Mouse (Mus musculus): ENCODE results near the gene Fars2. TPM values are rescaled to one million over a fixed set of nuclear protein-coding genes. Genes with fewer than 3 reads are reported as not detected.

The Fars2 gene
- total RNA-seq (2017), result 14.6 to 44.5 TPM (median 25.7 TPM) in 3 replicates

DNA sequence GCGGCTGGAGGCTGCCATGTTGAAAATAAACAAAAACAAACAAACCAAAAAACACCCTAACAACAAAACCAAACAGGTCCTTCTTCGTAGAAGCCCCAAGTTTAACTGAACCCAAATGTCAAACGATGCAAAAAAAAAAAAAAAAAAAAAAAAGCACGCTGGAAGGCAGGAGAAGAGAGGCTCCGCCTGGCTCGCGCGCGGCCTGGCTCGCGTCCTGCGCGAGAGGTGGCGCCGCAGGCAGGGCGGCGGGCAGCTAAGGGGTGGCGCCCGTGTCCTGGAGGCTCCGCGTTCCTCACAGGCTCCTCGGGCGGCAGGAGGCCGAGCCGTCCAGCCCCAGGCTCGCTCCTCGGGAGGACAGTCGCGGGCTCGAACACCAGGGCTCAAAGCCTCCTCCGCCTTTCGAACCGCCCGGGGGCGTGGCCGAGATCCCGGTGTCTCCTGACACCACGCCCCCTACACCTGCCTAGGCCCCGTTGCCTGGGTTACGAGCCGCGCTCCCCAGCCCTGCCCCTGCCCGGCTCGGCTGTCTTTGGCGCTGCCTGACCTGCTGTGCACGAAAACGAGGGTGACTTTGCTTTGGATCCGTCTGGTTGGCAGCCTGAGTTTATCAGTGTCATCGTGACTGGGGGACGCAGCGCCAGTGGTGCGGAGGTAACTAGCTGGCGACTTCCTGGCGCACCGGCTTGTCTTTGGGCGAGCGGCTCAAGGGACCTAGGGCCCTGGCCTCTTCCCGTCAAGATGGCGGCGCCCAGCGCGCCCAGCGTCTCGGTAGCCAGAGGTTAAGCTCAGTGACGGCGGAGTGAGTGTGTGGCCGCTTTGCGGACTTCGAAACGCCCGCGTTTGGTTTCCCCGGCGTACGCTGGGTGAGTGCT, at the start of gene Fars2, which contains the start of gene Lyrm4:
TSS of gene Fars2 (plus strand) at position 270 of the 872 bp plus-strand sequence.
TSS of gene Lyrm4 (minus strand) at position 384 of the 872 bp plus-strand sequence.
- peak; percentile 95 for ATAC-seq (replicated peaks; ENCODE audit: insufficient number of reproducible peaks, low FRiP score, low TSS enrichment, poor library complexity, severe bottlenecking)

DNA sequence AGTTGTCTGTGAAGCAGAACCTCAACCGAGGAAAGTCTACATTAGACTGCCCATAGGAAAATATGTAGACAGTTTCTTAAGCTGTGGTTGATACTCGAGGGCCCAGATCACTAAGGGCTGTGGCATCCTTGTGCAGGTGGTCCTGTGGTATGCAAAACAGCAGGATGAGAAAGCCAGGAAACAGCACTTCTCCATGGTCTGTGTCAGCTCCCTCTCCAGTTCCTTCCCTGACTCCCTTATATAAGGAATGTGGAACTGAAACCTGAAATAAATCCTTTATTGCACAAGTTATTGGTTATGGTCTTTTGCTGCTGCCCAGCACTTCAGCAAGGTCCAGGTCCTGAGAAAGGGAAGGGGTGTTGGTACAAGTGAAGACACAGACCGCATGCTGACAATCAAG, 42.7 kb upstream of the Fars2 start:
- no peak; the same call in 1 of the 2 replicates for ATAC-seq (replicated peaks; ENCODE audit: insufficient number of reproducible peaks, low FRiP score, low TSS enrichment, poor library complexity, severe bottlenecking)

DNA sequence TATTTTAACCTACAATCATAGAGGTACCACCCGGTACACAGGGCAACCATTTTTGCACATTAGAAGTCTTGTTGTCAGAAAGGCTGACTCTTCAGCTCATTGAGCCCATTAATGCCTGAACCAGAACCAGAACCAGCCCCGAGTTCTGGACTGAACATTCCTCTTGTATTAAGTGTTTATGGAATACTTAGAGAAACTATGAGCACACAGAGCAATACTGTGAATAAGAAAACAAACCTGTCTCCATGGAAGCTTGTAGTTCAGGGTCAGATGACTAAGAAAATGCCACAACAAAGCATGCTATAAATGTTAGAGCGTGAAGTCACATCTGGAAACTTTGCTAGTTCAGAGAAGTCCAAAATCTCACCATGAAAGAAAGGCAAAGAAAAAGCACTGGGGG, 35.6 kb upstream of the Fars2 start:
- ATAC-seq (replicated peaks; ENCODE audit: insufficient number of reproducible peaks, low FRiP score, low TSS enrichment, poor library complexity, severe bottlenecking), result no peak

DNA sequence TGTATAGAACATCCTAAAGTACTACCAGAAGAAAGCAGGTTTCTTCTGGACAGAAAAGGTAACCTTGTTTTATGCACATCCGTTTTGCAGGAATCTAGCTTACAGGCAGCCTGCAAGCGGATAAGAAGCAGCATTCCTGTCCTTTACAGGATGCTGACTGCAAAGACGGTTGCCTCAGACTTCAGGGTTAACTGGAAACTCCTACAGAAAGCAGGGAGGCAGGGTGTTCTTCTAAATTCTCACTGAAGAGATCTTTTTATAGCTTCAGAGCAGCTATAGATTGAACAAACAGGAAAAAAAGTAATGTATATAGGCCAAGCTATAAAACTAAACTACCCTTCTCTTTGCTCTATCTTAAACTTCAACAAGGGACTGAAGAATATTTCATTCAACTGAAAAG, 32.5 kb upstream of the Fars2 start:
- no peak for ATAC-seq (replicated peaks; ENCODE audit: insufficient number of reproducible peaks, low FRiP score, low TSS enrichment, poor library complexity, severe bottlenecking)

DNA sequence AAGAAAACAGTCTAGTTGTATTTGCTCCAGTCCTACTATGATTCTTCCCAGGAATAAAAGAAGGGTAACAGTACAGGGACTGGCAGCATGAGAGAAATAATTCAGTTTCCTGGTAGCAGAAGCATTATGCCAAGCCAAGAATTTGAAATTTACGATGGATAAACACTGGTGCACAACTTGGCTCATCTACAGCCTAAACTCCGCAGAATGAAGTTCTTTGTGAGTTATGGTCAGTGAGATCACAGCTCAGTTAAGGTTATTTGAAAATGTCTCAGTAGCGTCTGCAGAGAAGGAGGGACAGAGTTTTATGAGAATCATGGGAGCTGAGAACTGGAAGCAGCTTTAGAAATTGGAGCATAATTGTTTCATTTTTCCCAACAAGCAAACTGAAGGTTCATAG, 31.2 kb upstream of the Fars2 start:
- no peak for ATAC-seq (replicated peaks; ENCODE audit: insufficient number of reproducible peaks, low FRiP score, low TSS enrichment, poor library complexity, severe bottlenecking)

DNA sequence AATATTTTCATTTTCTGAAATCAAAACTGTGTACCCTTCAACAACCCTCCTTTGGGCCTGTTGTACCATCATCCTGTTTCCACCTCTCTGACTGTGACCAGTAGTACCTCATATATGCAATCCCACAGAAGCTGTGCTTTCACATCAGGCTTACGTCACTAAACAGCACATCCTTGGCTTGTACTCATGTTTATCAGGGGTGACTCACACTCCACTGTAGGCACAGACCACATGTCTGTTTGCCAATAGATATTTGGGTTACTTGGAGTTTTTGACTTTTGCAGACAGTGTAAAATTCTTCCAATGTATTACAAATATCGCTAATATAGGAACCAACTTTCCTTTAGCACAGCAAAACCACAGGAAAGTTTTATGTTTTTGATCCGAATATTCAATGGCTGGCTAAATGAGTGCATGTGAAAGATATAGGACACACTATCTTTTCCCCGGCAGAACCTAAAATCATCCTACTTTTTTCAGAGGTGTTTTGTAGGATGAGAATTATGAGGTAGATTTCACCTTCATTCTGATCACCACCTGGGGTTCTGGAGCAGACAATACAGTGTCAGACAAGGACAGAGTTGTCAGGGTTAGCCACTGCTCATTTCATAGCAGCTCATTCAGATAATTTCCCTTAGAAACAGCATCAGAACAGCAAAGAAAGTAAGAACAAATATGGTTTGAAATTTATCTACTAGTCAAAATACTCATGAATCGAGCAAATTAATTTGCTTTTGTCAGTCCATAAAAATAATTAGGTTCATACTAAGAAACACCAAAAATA, 30.4 kb upstream of the Fars2 start:
- ATAC-seq (replicated peaks; ENCODE audit: insufficient number of reproducible peaks, low FRiP score, low TSS enrichment, poor library complexity, severe bottlenecking), result no peak

DNA sequence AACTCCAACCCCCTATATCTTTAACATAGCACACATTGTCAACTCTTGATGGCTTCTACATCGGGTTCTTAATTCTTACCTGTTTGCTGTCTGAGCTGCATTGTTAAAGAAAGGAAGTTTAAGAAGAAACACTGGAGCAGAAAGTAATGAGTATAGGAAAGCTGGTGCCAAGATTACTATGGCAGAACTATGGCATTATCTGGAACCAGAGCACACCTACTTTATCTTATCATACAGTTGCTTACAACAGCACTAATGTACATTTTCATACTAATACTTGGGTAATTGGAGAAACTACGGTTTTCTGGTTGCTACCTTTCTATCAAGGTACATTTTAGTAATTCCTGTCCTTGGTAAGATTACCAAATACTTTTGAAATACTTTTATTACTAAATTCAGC, 29.8 kb upstream of the Fars2 start:
- no peak for ATAC-seq (replicated peaks; ENCODE audit: insufficient number of reproducible peaks, low FRiP score, low TSS enrichment, poor library complexity, severe bottlenecking)

DNA sequence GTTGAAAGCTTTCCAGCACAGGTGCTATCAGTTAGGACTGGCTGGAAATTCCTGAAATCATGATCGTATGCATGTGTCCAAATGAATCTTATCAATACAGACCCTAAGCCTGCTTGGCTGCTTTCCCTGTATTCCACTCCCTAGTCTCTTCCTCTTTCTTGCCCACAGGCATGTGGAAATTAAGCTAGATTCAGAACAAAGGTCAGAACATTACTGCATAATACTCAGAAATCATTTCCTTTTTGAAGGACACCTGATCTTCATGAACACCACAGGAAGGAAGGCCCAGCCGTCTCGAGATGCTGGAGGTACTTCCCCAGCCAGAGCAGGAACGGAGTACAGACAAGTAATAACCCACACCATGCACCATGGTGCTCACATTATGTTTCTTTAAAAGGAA, 29.0 kb upstream of the Fars2 start:
- ATAC-seq (replicated peaks; ENCODE audit: insufficient number of reproducible peaks, low FRiP score, low TSS enrichment, poor library complexity, severe bottlenecking), result no peak

DNA sequence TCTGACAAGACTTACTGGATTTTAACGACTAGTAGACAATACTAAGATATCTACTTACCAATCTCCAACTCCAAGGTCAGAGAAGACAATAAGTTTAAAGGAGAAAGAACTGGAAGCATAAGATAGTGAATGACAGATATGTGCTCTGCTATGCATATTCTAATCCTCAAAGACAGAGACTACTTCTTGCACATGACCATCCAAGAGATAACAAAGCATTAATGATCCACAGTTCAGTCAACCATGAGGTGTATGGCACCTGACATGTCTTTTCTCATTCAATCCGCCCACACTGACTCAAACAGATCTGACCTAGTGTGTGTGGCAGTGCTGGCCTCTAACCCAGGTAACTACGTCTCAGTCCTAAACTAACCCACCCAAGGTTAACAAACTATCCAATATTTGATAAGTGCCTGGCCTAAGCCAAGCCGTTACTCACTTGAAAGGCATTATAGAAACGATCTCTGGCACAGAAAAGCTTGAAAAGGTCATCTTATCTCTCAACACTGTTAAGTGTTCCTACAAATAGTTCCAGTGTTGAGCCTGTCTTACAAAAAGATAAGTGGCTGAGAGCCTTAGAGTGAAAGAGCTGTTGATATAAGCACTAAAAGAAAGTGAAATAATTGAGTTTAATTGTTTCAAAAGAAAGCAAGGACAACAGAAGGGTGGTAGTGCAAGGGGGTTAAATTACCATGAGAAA, 20.4 kb upstream of the Fars2 start:
- no peak for ATAC-seq (replicated peaks; ENCODE audit: insufficient number of reproducible peaks, low FRiP score, low TSS enrichment, poor library complexity, severe bottlenecking)

DNA sequence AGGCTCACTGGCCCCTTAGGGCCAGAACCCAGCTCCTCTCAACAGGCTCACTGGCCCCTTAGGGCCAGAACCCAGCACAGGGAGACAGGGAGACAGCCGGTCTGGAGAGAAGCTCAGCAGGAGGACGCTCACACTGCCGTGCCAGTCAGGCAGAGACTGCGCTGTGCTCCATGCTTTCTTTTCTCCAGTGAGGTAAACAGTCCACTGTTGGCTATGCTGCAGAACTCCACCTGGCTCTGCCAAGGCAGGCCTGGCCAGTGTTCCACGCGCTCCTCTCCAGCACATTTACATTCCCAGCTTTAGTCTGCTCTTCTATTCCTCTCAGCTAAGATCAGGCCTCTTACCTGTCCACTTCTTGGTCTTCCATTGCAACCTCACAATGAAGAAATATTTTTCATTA, 11.6 kb upstream of the Fars2 start:
- no peak for ATAC-seq (replicated peaks; ENCODE audit: insufficient number of reproducible peaks, low FRiP score, low TSS enrichment, poor library complexity, severe bottlenecking)

DNA sequence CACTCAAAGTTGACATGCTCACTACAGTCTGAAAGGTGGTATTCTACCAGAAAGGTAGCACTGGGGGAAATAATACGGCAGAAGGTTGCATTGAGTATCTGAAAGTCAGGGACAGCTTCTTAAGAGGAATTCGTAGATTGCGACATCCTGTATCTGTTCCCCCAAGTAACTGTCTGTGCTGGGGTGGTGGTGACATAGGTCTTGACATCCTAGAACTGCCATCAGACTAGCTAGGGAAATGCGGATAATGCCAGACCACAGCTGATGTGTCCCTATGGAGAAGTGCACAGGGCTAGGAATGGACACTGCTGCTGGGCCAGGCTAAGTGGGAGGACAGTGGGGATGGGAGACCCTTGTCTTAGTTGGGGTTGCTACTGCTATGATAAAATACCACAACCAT, 8.7 kb upstream of the Fars2 start:
- ATAC-seq (replicated peaks; ENCODE audit: insufficient number of reproducible peaks, low FRiP score, low TSS enrichment, poor library complexity, severe bottlenecking), result 0 out of 2 replicates have a peak, but pooled peaks have one; percentile 9

DNA sequence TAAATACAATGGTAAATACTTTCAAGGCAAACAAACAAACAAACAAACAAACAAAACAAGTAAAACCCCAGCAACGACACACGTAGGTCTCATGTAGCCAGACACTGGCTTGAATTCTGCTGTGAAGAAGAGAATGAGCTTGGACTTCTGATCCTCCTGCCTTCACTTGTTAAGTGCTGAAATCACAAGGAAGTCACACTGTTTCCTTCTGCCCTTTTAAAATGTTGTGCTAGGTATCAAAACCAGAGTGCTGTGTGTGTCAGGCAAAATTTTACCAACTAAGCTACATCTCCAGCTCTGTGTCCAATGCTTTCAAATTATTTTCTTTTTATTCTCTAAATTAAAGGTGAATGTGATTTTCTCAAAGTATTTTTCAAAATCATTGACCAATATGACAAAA, 5.9 kb upstream of the Fars2 start:
- no peak for ATAC-seq (replicated peaks; ENCODE audit: insufficient number of reproducible peaks, low FRiP score, low TSS enrichment, poor library complexity, severe bottlenecking)

DNA sequence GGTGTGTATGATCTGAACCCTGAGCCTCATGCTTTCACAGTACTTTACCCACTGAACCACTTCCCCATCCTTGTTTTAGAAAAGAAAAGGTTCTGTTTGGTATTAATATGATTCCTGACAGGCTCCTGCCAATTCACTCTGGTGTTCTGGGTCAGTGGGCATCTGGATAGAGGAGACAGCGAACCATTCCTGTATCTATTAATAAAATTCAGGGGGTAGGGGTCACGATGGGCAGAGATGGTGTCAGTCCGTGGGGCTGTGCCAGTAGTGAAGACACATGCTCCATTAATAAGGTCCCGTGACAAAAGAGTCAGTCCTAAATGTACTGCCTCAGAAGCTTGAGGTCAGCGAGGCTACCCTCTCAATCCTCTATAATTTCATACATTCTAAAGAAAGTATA, 4.0 kb upstream of the Fars2 start:
- ATAC-seq (replicated peaks; ENCODE audit: insufficient number of reproducible peaks, low FRiP score, low TSS enrichment, poor library complexity, severe bottlenecking), result no peak

DNA sequence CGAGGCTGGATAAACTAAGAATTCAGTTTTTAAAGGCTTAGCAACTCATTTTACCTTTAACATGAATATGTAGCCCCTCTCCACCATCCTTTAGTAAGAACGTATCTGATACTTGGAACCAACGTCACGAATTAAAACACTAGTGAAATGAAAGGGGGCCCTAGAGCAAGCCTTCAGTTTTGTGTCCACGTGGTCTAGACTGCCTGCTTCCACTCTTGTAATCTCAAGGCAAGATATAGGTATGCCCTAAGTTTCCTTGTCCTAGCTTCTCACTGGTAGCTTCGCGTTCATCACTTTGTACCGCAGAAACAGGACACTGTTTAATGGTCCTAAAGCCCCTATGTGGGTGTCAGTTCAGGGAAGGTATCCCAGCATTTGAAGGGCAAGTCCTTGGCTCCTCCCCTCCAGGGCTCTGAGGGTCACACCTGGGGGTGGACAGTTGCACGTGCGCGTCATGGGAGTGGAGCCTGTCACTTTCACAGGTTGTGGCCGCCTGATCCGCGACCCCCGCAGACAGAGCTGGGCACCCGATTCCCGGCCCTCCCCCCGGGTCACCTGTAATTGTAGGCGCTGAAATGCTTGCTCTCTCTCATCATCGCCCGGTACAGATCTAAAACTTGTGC, 581 bp upstream of the Fars2 start:
- ATAC-seq (replicated peaks; ENCODE audit: insufficient number of reproducible peaks, low FRiP score, low TSS enrichment, poor library complexity, severe bottlenecking), result no peak

DNA sequence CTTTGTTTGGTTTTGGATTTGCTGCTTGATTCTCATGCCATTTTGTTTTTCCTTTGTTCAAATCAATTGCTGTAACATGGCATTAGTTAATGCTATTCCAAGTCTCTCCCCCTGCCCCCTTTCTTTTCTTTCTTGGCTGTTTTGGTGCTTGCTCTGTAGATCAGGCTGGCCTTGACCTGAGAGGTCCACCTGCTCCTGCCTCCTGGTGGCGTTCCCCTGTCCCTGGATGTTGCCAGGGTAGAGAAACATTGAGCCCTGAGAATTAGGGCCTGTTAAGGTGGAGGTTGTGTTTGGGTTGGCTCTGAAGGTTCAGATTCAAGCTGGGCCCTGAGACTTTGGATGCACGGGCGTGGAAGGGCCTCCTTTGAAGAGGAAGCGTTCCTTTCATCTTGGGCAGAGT, 2.5 kb downstream of the Fars2 start:
- ATAC-seq (replicated peaks; ENCODE audit: insufficient number of reproducible peaks, low FRiP score, low TSS enrichment, poor library complexity, severe bottlenecking), result no peak

DNA sequence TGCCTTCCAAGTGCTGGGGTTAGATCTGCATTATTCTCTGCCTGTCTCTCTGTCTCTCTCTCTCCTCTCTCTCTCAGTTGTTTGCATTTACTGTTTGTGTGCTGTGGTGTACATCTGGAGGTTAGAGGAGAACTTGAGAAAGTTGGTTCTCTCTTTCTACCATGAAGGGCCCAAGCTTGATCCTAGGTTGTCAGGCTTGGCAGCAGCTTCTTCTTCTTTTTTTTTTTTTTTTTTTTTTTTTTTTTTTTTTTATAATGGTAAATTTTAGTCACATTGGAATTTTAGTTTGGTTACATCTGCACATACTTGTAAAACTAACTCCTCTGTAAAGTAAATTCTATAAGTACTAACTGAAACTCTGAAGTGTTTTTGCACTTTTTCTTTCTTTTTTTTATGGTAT, 3.4 kb downstream of the Fars2 start:
- no peak for ATAC-seq (replicated peaks; ENCODE audit: insufficient number of reproducible peaks, low FRiP score, low TSS enrichment, poor library complexity, severe bottlenecking)

DNA sequence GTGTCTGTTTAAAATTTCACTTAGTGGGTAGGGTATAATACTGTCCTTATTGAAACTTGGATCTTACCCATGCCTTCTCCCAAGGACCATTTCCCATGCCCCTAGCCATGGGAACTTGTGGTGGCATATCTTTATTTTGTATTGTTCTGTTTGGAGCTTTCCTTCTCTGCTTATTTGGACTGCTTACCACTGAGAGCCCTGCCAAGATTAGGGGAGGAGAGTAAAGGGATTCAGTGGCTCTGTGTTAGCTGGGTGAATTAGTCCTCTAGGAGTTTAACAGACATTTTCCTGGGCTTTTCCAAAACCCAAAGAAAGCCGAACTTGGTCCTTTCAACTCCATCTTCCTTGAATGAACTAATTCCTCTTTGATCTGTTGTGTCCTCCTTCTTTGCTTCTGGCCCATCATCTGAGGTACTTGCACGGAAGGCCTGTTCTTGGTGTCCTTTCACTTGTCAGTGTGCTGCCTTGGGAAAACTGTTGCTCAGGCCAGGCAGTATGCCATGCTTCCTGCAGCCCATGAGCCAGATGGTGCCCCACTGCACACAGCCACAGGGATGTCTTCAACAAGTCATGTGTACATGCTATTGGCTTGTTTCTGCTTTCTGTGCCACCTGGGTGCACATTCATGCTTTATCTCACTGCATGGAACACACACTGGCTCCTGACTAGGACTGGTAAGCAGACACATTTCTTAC, 12.3 kb downstream of the Fars2 start:
- no peak for ATAC-seq (replicated peaks; ENCODE audit: insufficient number of reproducible peaks, low FRiP score, low TSS enrichment, poor library complexity, severe bottlenecking)

DNA sequence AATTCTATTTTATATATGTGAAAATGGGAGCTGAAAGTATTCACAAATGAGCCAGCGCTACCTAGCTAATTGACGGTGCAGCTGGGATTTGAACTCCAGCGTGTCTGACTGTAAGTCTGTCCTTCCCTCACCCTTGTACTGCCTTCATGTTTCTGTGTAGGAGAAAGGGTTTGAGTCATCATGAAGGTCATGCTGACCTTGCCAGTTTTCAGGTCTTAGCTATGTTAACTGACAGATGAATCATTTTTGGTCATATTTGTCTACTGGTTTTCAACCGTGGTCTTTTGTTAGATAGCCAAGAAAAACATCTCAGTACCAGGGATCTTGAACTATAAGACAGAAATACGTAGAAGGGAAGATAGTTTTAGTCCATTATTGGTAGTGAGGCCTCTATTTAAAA, 14.2 kb downstream of the Fars2 start:
- ATAC-seq (replicated peaks; ENCODE audit: insufficient number of reproducible peaks, low FRiP score, low TSS enrichment, poor library complexity, severe bottlenecking), result no peak
